Mouse (Mus musculus) bone marrow macrophage, adult 2 months (primary cell): ENCODE data around the gene Arid1a.

Experiments
- CTCF ChIP-seq: IDR thresholded peaks from 2 replicates; pipeline ENCODE4 v1.5.1; 2012; ENCODE audit warnings: low read depth, mild to moderate bottlenecking, low read length, moderate library complexity
- POLR2A ChIP-seq: IDR thresholded peaks from 2 replicates; pipeline ENCODE4 v1.6.1; 2012; ENCODE audit warnings: mild to moderate bottlenecking, low read depth, low read length, borderline replicate concordance

DNA sequence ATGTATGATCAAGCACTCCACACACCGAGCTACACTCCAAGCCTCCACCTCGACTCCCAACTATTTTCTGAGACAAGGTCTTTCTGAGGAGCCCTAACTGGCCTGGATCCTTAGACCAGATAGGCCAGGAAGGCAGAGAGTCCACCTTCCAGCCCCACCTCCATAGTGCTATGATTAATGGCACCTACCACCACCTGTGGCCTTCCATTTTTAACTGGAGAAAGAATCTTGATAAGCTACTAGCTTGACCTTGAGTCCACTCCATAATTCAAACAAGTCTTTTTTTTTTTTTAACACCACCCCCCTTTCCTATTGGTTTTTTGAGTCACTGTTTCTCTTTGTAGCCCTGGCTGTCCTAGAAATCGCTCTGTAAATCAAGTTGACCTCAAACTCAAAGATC is 36.7 kb upstream of the Arid1a start:
- TF ChIP-seq CTCF: no peak
- TF ChIP-seq POLR2A: no peak
